Mouse (Mus musculus) spleen, adult 10 weeks (tissue): ENCODE results near the gene Gm10719. TPM values are rescaled to one million over a fixed set of nuclear protein-coding genes. Genes with fewer than 3 reads are reported as not detected.

Source experiments
- polyA plus RNA-seq: library from polyadenylated mRNA; stranded (reverse); fragments of 350-450 nt; fragmentation: Illumina TruSeq; extraction: RNeasy Lipid Tissue Mini Kit (QIAGEN cat#74804); gene quantifications from one replicate; pipeline ENCODE4 v1.2.3, GENCODE M21; 2015; ENCODE audit warnings: low replicate concordance; ENCODE audit not compliant: insufficient read depth

Gene Gm10719
- polyA plus RNA-seq, result not detected

DNA sequence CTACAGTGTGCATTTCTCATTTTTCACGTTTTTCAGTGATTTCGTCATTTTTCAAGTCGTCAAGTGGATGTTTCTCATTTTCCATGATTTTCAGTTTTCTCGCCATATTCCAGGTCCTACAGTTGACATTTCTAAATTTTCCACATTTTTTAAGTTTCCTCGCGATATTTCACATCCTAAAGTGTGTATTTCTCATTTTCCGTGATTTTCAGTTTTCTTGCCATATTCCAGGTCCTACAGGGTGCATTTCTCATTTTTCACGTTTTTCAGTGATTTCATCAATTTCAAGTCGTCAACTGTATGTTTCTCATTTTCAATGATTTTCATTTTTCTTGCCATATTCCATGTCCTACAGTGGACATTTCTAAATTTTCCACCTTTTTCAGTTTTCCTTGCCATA is at the start of gene Gm10719:
TSS of gene Gm10719 (plus strand) at position 301 of the 400 bp plus-strand sequence.

DNA sequence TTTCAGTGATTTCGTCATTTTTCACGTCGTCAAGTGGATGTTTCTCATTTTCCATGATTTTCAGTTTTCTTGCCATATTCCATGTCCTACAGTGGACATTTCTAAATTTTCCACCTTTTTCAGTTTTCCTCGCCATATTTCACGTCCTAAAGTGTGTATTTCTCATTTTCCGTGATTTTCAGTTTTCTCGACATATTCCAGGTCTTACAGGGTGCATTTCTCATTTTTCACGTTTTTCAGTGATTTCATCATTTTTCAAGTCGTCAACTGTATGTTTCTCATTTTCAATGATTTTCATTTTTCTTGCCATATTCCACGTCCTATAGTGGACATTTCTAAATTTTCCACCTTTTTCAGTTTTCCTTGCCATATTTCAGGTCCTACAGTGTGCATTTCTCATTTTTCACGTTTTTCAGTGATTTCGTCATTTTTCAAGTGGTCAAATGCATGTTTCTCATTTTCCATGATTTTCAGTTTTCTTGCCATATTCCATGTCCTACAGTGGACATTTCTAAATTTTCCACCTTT is 16.7 kb upstream of the Gm10719 start, which contains the start of gene Gm10722:
TSS of gene Gm10722 (plus strand) at position 478 of the 528 bp plus-strand sequence.

DNA sequence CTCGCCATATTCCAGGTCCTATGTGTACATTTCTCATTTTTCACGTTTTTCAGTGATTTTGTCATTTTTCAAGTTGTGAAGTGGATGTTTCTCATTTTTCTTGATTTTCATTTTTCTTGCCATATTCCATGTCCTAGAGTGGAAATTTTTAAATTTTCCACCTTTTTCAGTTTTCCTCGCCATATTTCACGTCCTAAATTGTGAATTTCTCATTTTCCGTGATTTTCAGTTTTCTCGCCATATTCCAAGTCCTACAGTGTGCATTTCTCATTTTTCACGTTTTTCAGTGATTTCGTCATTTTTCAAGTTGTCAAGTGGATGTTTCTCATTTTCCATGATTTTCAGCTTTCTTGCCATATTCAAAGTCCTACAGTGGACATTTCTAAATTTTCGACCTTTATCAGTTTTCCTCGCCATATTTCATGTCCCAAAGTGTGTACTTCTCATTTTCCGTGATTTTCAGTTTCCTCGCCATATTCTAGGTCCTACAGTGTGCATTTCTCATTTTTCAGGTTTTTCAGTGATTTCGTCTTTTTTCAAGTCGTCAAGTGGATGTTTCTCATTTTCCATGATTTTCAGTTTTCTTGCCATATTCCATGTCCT is 14.3 kb upstream of the Gm10719 start, which contains the start of gene Gm11168:
TSS of gene Gm11168 (plus strand) at position 553 of the 603 bp plus-strand sequence.

DNA sequence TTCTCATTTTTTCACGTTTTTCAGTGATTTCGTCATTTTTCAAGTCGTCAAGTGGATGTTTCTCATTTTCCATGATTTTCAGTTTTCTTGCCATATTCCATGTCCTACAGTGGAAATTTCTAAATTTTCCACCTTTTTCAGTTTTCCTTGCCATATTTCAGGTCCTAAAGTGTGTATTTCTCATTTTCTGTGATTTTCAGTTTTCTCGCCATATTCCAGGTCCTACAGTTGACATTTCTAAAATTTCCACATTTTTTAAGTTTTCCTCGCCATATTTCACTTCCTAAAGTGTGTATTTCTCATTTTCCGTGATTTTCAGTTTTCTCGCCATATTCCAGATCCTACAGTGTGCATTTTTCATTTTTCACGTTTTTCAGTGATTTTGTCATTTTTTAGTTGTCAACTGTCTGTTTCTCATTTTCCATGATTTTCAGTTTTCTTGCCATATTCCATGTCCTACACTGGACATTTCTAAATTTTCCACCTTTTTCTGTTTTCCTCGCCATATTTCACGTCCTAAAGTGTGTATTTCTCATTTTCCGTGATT is 4.4 kb upstream of the Gm10719 start, which contains the start of gene Gm10721:
TSS of gene Gm10721 (plus strand) at position 408 of the 547 bp plus-strand sequence.

DNA sequence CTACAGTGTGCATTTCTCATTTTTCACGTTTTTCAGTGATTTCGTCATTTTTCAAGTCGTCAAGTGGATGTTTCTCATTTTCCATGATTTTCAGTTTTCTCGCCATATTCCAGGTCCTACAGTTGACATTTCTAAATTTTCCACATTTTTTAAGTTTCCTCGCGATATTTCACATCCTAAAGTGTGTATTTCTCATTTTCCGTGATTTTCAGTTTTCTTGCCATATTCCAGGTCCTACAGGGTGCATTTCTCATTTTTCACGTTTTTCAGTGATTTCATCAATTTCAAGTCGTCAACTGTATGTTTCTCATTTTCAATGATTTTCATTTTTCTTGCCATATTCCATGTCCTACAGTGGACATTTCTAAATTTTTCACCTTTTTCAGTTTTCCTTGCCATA is 1.9 kb upstream of the Gm10719 start, which contains the start of gene Gm10720:
TSS of gene Gm10720 (plus strand) at position 301 of the 400 bp plus-strand sequence.

DNA sequence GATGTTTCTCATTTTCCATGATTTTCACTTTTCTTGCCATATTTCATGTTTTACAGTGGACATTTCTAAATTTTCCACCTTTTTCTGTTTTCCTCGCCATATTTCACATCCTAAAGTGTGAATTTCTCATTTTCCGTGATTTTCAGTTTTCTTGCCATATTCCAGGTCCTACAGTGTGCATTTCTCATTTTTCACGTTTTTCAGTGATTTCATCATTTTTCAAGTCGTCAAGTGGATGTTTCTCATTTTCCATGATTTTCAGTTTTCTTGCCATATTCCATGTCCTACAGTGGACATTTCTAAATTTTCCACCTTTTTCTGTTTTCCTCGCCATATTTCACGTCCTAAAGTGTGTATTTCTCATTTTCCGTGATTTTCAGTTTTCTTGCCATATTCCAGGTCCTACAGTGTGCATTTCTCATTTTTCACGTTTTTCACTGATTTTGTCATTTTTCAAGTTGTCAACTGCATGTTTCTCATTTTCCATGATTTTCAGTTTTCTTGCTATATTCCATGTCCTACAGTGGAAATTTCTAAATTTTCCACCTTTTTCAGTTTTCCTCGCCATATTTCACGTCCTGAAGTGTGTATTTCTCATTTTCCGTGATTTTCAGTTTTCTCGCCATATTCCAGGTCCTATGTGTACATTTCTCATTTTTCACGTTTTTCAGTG is 6.2 kb downstream of the Gm10719 start, which contains the start of gene Gm10718:
TSS of gene Gm10718 (plus strand) at position 236 of the 673 bp plus-strand sequence.

DNA sequence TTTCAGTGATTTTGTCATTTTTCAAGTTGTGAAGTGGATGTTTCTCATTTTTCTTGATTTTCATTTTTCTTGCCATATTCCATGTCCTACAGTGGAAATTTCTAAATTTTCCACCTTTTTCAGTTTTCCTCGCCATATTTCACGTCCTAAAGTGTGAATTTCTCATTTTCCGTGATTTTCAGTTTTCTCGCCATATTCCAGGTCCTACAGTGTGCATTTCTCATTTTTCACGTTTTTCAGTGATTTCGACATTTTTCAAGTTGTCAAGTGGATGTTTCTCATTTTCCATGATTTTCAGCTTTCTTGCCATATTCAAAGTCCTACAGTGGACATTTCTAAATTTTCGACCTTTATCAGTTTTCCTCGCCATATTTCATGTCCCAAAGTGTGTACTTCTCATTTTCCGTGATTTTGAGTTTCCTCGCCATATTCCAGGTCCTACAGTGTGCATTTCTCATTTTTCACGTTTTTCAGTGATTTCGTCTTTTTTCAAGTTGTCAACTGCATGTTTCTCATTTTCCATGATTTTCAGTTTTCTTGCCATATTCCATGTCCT is 7.8 kb downstream of the Gm10719 start, which contains the start of gene Gm10717:
TSS of gene Gm10717 (plus strand) at position 506 of the 556 bp plus-strand sequence.

DNA sequence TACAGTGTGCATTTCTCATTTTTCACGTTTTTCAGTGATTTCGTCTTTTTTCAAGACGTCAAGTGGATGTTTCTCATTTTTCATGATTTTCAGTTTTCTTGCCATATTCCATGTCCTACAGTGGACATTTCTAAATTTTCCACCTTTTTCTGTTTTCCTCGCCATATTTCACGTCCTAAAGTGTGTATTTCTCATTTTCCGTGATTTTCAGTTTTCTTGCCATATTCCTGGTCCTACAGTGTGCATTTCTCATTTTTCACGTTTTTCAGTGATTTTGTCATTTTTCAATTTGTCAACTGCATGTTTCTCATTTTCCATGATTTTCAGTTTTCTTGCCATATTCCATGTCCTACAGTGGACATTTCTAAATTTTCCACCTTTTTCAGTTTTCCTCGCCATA is 17.1 kb downstream of the Gm10719 start, which contains the start of gene Gm17535:
TSS of gene Gm17535 (plus strand) at position 301 of the 400 bp plus-strand sequence.

DNA sequence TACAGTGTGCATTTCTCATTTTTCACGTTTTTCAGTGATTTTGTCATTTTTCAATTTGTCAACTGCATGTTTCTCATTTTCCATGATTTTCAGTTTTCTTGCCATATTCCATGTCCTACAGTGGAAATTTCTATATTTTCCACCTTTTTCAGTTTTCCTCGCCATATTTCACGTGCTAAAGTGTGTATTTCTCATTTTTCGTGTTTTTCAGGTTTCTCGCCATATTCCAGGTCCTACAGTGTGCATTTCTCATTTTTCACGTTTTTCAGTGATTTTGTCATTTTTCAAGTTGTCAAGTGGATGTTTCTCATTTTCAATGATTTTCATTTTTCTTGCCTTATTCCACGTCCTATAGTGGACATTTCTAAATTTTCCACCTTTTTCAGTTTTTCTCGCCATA is 19.4 kb downstream of the Gm10719 start, which contains the start of gene Gm10715:
TSS of gene Gm10715 (plus strand) at position 301 of the 400 bp plus-strand sequence.

Other genes with a start within 250 kb of the Gm10719 start
- gene Gm10722, start 16.5 kb upstream of the Gm10719 start, polyA plus RNA-seq, result not detected
- gene Gm11168, start 14.1 kb upstream of the Gm10719 start, polyA plus RNA-seq, result not detected
- gene Gm10721, start 4.3 kb upstream of the Gm10719 start, polyA plus RNA-seq, result not detected
- gene Gm10720, start 1.8 kb upstream of the Gm10719 start, polyA plus RNA-seq, result not detected
- not detected for gene Gm10718, start 6.1 kb downstream of the Gm10719 start, polyA plus RNA-seq
- not detected for gene Gm10717, start 8.0 kb downstream of the Gm10719 start, polyA plus RNA-seq
- gene Gm17535, start 17.2 kb downstream of the Gm10719 start, polyA plus RNA-seq, result not detected
- gene Gm10715, start 19.5 kb downstream of the Gm10719 start, polyA plus RNA-seq, result not detected